Mouse (Mus musculus) embryonic facial prominence, embryonic 13.5 days (tissue): ENCODE results near the gene Myh1. TPM values are rescaled to one million over a fixed set of nuclear protein-coding genes. Genes with fewer than 3 reads are reported as not detected.

ENCODE experiments used
- ATAC-seq: fragments of 200-750 bp; cut with Nextera tagmentation; 2 replicates; pipeline ENCODE4 v1.8.0; 2017; ENCODE audit warnings: low read depth; ENCODE audit not compliant: insufficient number of reproducible peaks, insufficient read depth, low FRiP score, low TSS enrichment
- H3K27ac ChIP-seq: fragments of 300-500 bp; sonication (generic); 2 replicates; pipeline ENCODE4 v1.5.1; 2015; ENCODE audit warnings: moderate library complexity, mild to moderate bottlenecking, inconsistent platforms
- H3K27me3 ChIP-seq: fragments of 300-500 bp; sonication (generic); 2 replicates; pipeline ENCODE4 v1.6.1; 2015; ENCODE audit warnings: mild to moderate bottlenecking, inconsistent platforms
- H3K36me3 ChIP-seq: fragments of 300-500 bp; sonication (generic); 2 replicates; pipeline ENCODE4 v1.6.1; 2015; ENCODE audit warnings: mild to moderate bottlenecking, inconsistent platforms
- H3K4me1 ChIP-seq: fragments of 300-500 bp; sonication (generic); 2 replicates; pipeline ENCODE4 v1.6.1; 2015; ENCODE audit warnings: inconsistent platforms
- H3K4me2 ChIP-seq: fragments of 300-500 bp; sonication (generic); 2 replicates; pipeline ENCODE4 v1.6.1; 2015; ENCODE audit warnings: moderate library complexity, mild to moderate bottlenecking, inconsistent platforms
- H3K4me3 ChIP-seq: fragments of 300-500 bp; sonication (generic); 2 replicates; pipeline ENCODE4 v1.5.1; 2015; ENCODE audit warnings: mild to moderate bottlenecking, inconsistent platforms
- H3K9ac ChIP-seq: fragments of 300-500 bp; sonication (generic); 2 replicates; pipeline ENCODE4 v1.6.1; 2015; ENCODE audit warnings: mild to moderate bottlenecking, inconsistent platforms
- H3K9me3 ChIP-seq: fragments of 300-500 bp; sonication (generic); 2 replicates; pipeline ENCODE4 v1.6.1; 2016; ENCODE audit warnings: inconsistent platforms
- WGBS: fragments of 180-500 bp; shearing (Covaris S2); methylation state at CpG from one replicate; pipeline ENCODE4 v1.1.7; 2015; ENCODE audit warnings: mixed read lengths; 5-methylcytosine and 5-hydroxymethylcytosine counted together
- polyA plus RNA-seq: library from polyadenylated mRNA; unstranded; fragments of >200 nt; fragmentation: Nextera tagmentation; extraction: Ambion mirVana; gene quantifications from 2 replicates; pipeline ENCODE4 v1.2.1, GENCODE M21; 2015

Myh1 gene
- polyA plus RNA-seq, 1 experiment from 2014 or later: 0.17 TPM

- Histone ChIP-seq H3K9me3 (no peaks in the 10 kb centered on the region), H3K4me2 (no peak overlapping the region)
- no peak for ATAC-seq
Measured at GRCm38 (mm10) chr11:67172439-67172838, 27.4 kb upstream of the Myh1 start.

GRCm38 (mm10) chr11:67176376-67176775 is 23.5 kb upstream of the Myh1 start:
- no peaks in the 10 kb centered on the region for H3K36me3 ChIP-seq
- no peak overlapping the region for H3K9ac ChIP-seq
- H3K27ac ChIP-seq: no peak overlapping the region
- H3K4me3 ChIP-seq: no peak overlapping the region
- no peaks in the 10 kb centered on the region for H3K9me3 ChIP-seq
- no peaks in the 10 kb centered on the region for H3K27me3 ChIP-seq
- 70% methylated on average over 5 of the region's 5 CpGs for WGBS
- no peak overlapping the region for H3K4me2 ChIP-seq
- H3K4me1 ChIP-seq: no peaks in the 10 kb centered on the region
- ATAC-seq: no peak

More at GRCm38 (mm10) chr11:67172439-67172838, 27.4 kb upstream of the Myh1 start:
- no peak overlapping the region for H3K9ac ChIP-seq
- H3K4me1 ChIP-seq: no peaks in the 10 kb centered on the region
- no peak overlapping the region for H3K27ac ChIP-seq
- WGBS: 83% methylated on average over 2 of the region's 2 CpGs
- H3K27me3 ChIP-seq: no peaks in the 10 kb centered on the region
- no peaks in the 10 kb centered on the region for H3K36me3 ChIP-seq
- H3K4me3 ChIP-seq: no peak overlapping the region

- H3K9ac ChIP-seq: no peak overlapping the region
- no peak overlapping the region for H3K27ac ChIP-seq
- no peak for ATAC-seq
- no peaks in the 10 kb centered on the region for H3K9me3 ChIP-seq
- no peaks in the 10 kb centered on the region for H3K4me1 ChIP-seq
- no peaks in the 10 kb centered on the region for H3K27me3 ChIP-seq
- WGBS: 85% methylated on average over 10 of the region's 10 CpGs
- no peak overlapping the region for H3K4me2 ChIP-seq
- H3K4me3 ChIP-seq: no peak overlapping the region
- no peaks in the 10 kb centered on the region for H3K36me3 ChIP-seq
Measured at GRCm38 (mm10) chr11:67190316-67190715, 9.5 kb upstream of the Myh1 start.

GRCm38 (mm10) chr11:67190814-67191213 is 9.0 kb upstream of the Myh1 start:
- no peaks in the 10 kb centered on the region for H3K36me3 ChIP-seq
- ATAC-seq: no peak
- H3K9ac ChIP-seq: no peak overlapping the region

GRCm38 (mm10) chr11:67191496-67191895 is 8.4 kb upstream of the Myh1 start:
- WGBS: 89% methylated on average over 14 of the region's 14 CpGs
- H3K27ac ChIP-seq: no peak overlapping the region
- H3K27me3 ChIP-seq: no peaks in the 10 kb centered on the region
- H3K9me3 ChIP-seq: no peaks in the 10 kb centered on the region
- no peak overlapping the region for H3K4me3 ChIP-seq
- no peaks in the 10 kb centered on the region for H3K36me3 ChIP-seq
- ATAC-seq: no peak
- no peak overlapping the region for H3K4me2 ChIP-seq
- no peaks in the 10 kb centered on the region for H3K4me1 ChIP-seq
- no peak overlapping the region for H3K9ac ChIP-seq

More at GRCm38 (mm10) chr11:67190814-67191213, 9.0 kb upstream of the Myh1 start:
- Histone ChIP-seq H3K4me3 (no peak overlapping the region), H3K4me1 (no peaks in the 10 kb centered on the region), H3K4me2 (no peak overlapping the region), H3K9me3 (no peaks in the 10 kb centered on the region), H3K27me3 (no peaks in the 10 kb centered on the region), H3K27ac (no peak overlapping the region)
- WGBS: 75% methylated on average over 2 of the region's 2 CpGs

- Histone ChIP-seq H3K4me2 (no peak overlapping the region), H3K27ac (no peak overlapping the region), H3K36me3 (no peaks in the 10 kb centered on the region), H3K9me3 (no peaks in the 10 kb centered on the region), H3K4me3 (no peak overlapping the region), H3K9ac (no peak overlapping the region), H3K4me1 (no peaks in the 10 kb centered on the region), H3K27me3 (no peaks in the 10 kb centered on the region)
- whole genome bisulfite sequencing: 41% methylated on average over 1 of the region's 1 CpGs
- no peak for ATAC-seq
Measured at GRCm38 (mm10) chr11:67199321-67199720, 531 bp upstream of the Myh1 start.

GRCm38 (mm10) chr11:67204766-67205165 is 4.9 kb downstream of the Myh1 start:
- no peaks in the 10 kb centered on the region for H3K36me3 ChIP-seq
- H3K27ac ChIP-seq: no peak overlapping the region
- no peaks in the 10 kb centered on the region for H3K9me3 ChIP-seq
- no peaks in the 10 kb centered on the region for H3K27me3 ChIP-seq
- WGBS: 71% methylated on average over 3 of the region's 3 CpGs
- ATAC-seq: no peak
- H3K4me2 ChIP-seq: no peak overlapping the region
- no peak overlapping the region for H3K9ac ChIP-seq
- H3K4me1 ChIP-seq: no peaks in the 10 kb centered on the region
- H3K4me3 ChIP-seq: no peak overlapping the region

GRCm38 (mm10) chr11:67221803-67222202 is 22.0 kb downstream of the Myh1 start:
- no peaks in the 10 kb centered on the region for H3K27me3 ChIP-seq
- H3K27ac ChIP-seq: no peak overlapping the region
- no peak overlapping the region for H3K4me3 ChIP-seq
- no peaks in the 10 kb centered on the region for H3K9me3 ChIP-seq
- no peak overlapping the region for H3K9ac ChIP-seq
- no peak overlapping the region for H3K4me2 ChIP-seq
- no peaks in the 10 kb centered on the region for H3K4me1 ChIP-seq
- 90% methylated on average over 8 of the region's 8 CpGs for WGBS
- H3K36me3 ChIP-seq: no peaks in the 10 kb centered on the region
- no peak for ATAC-seq

- H3K9ac ChIP-seq: no peak overlapping the region
- H3K9me3 ChIP-seq: no peaks in the 10 kb centered on the region
- 87% methylated on average over 2 of the region's 3 CpGs for WGBS
- no peaks in the 10 kb centered on the region for H3K36me3 ChIP-seq
- no peak overlapping the region for H3K4me2 ChIP-seq
- no peaks in the 10 kb centered on the region for H3K4me1 ChIP-seq
- ATAC-seq: no peak
- no peak overlapping the region for H3K27ac ChIP-seq
- H3K4me3 ChIP-seq: no peak overlapping the region
- H3K27me3 ChIP-seq: no peaks in the 10 kb centered on the region
Measured at GRCm38 (mm10) chr11:67224466-67224865, 24.6 kb downstream of the Myh1 start.

GRCm38 (mm10) chr11:67228731-67229130 is 28.9 kb downstream of the Myh1 start:
- Histone ChIP-seq H3K36me3 (no peaks in the 10 kb centered on the region), H3K27me3 (no peaks in the 10 kb centered on the region), H3K9me3 (no peaks in the 10 kb centered on the region; the same call in 1 of the 2 replicates), H3K9ac (no peak overlapping the region), H3K27ac (no peak overlapping the region), H3K4me3 (no peak overlapping the region), H3K4me2 (no peak overlapping the region), H3K4me1 (no peaks in the 10 kb centered on the region)
- WGBS: 91% methylated on average over 3 of the region's 3 CpGs
- no peak for ATAC-seq

- Histone ChIP-seq H3K4me1 (no peaks in the 10 kb centered on the region), H3K4me2 (no peak overlapping the region), H3K27ac (no peak overlapping the region), H3K36me3 (no peaks in the 10 kb centered on the region), H3K27me3 (no peaks in the 10 kb centered on the region), H3K9me3 (no peaks in the 10 kb centered on the region; the same call in 1 of the 2 replicates), H3K9ac (no peak overlapping the region), H3K4me3 (no peak overlapping the region)
- ATAC-seq: no peak
- 86% methylated on average over 5 of the region's 5 CpGs for WGBS
Measured at GRCm38 (mm10) chr11:67229166-67229565, 29.3 kb downstream of the Myh1 start.

GRCm38 (mm10) chr11:67229946-67230345 is 30.1 kb downstream of the Myh1 start:
- no peaks in the 10 kb centered on the region for H3K27me3 ChIP-seq
- H3K9me3 ChIP-seq: no peaks in the 10 kb centered on the region; the same call in 1 of the 2 replicates
- 78% methylated on average over 2 of the region's 2 CpGs for whole genome bisulfite sequencing

More at GRCm38 (mm10) chr11:67229946-67230345, 30.1 kb downstream of the Myh1 start:
- Histone ChIP-seq H3K9ac (no peak overlapping the region), H3K4me2 (no peak overlapping the region), H3K4me3 (no peak overlapping the region), H3K27ac (no peak overlapping the region), H3K4me1 (no peaks in the 10 kb centered on the region), H3K36me3 (no peaks in the 10 kb centered on the region)
- no peak for ATAC-seq
